Mouse (Mus musculus): ENCODE data around the gene Irgq. TPM values are rescaled to one million over a fixed set of nuclear protein-coding genes. Genes with fewer than 3 reads are reported as not detected.

The Irgq gene
- total and polyA plus RNA-seq, 2 experiments from 2014 or later: 23.9 to 119 TPM

DNA sequence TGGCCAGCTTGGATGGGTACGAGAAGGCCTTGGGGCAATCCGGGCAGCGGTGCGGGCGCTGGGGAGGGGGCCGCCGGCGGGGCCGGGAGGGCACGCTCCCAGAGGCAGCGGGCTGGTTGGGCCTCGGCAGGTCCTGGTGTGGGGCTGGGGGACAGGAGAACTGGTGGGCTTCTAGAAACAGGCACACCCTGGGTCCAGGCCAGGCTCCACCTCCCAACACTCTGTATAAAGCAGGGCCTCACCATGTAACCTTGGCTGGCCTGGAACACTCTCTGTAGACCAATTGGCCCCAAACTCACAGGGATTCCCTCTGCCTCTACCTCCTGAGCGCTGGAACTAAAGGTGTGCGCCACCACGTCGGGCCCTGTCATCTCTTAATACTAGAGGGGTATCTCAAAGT lies 55.5 kb downstream of the Irgq start:
- Histone ChIP-seq H3K9me3 (ENCODE audit: low read length) (no peaks in the 10 kb centered on the region), H3K4me3 (ENCODE audit: low read depth, low read length) (no peak overlapping the region), H3K9ac (replicated peaks; ENCODE audit: low read length, poor library complexity, severe bottlenecking) (no peak overlapping the region), H3K4me2 (ENCODE audit: low read depth, low read length, poor library complexity, severe bottlenecking) (peak overlapping the region; percentile 66), H3K36me3 (ENCODE audit: insufficient read depth, low read length) (0 out of 2 replicates have a peak, but pooled peaks cover 3% of the 10 kb centered on the region), H3K27me3 (ENCODE audit: insufficient read depth, low read length) (no peaks in the 10 kb centered on the region), H3K4me1 (ENCODE audit: insufficient read depth, low read length) (no peaks in the 10 kb centered on the region), H3K27ac (ENCODE audit: low read depth, low read length) (no peak overlapping the region)
- ATAC-seq (ENCODE audit: low FRiP score) (0 out of 2 replicates have a peak, but pooled peaks have one; percentile 2), DNase-seq (ENCODE audit: low spot score) (no peak)
- TF ChIP-seq CTCF (IDR thresholded peaks at IDR 0.05): no peak
- 52% methylated on average over 14 of the region's 16 CpGs for WGBS

DNA sequence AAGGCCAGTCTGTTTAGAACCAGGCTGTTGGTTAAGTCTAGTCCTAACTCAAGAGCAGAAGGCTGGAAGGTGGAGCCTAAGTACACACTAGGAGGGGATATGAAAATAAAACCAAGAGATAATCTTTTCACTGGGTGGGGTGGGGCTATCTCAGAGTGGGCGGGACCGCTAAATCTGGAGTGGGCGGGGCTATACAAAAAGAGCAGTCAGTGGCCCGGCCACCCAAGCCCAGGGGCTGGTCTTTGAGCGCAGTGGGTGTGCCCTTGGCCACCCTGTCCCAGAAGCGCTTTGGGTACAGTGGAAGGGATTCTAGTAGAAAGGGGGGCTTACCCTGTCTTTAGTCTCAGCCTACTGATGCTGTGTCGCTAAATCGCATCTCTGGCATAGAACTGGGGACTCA lies 56.3 kb downstream of the Irgq start:
- 8% methylated on average over 8 of the region's 8 CpGs for WGBS
- ATAC-seq (ENCODE audit: low FRiP score) (peak; percentile 61), DNase-seq (ENCODE audit: low spot score) (peak; percentile 44)
- Histone ChIP-seq H3K4me2 (ENCODE audit: low read depth, low read length, poor library complexity, severe bottlenecking) (peak overlapping the region; percentile 66), H3K27me3 (ENCODE audit: insufficient read depth, low read length) (no peaks in the 10 kb centered on the region), H3K4me3 (ENCODE audit: low read depth, low read length) (peak overlapping the region; percentile 64), H3K9ac (replicated peaks; ENCODE audit: low read length, poor library complexity, severe bottlenecking) (peak overlapping the region; percentile 90), H3K36me3 (ENCODE audit: insufficient read depth, low read length) (0 out of 2 replicates have a peak, but pooled peaks cover 3% of the 10 kb centered on the region), H3K4me1 (ENCODE audit: insufficient read depth, low read length) (no peaks in the 10 kb centered on the region), H3K9me3 (ENCODE audit: low read length) (no peaks in the 10 kb centered on the region), H3K27ac (ENCODE audit: low read depth, low read length) (peak overlapping the region; percentile 71; the same call in 1 of the 2 replicates)
- TF ChIP-seq CTCF (IDR thresholded peaks at IDR 0.05): no peak

- DNase-seq (ENCODE audit: low spot score) (peak; percentile 84), ATAC-seq (ENCODE audit: low FRiP score) (peak; percentile 83)
- peak within 1 kb of the TSS; percentile 66 for H3K4me2 ChIP-seq (ENCODE audit: low read depth, low read length, poor library complexity, severe bottlenecking)
- no peaks in the 10 kb centered on the region for H3K9me3 ChIP-seq (ENCODE audit: low read length)
- peak within 1 kb of the TSS; percentile 71 for H3K27ac ChIP-seq (ENCODE audit: low read depth, low read length)
- no peaks in the 10 kb centered on the region for H3K27me3 ChIP-seq (ENCODE audit: insufficient read depth, low read length)
- H3K4me3 ChIP-seq (ENCODE audit: low read depth, low read length): peak within 1 kb of the TSS; percentile 64
- WGBS: 5% methylated on average over 30 of the region's 30 CpGs
- H3K9ac ChIP-seq (replicated peaks; ENCODE audit: low read length, poor library complexity, severe bottlenecking): peak within 1 kb of the TSS; percentile 90
- TF ChIP-seq CTCF (IDR thresholded peaks at IDR 0.05): no peak
- H3K4me1 ChIP-seq (ENCODE audit: insufficient read depth, low read length): no peaks in the 10 kb centered on the region
- 0 out of 2 replicates have a peak, but pooled peaks cover 3% of the 10 kb centered on the region for H3K36me3 ChIP-seq (ENCODE audit: insufficient read depth, low read length)
Measured at GRCm38 (mm10) chr7:24587330-24588105, 57.0 kb downstream of the Irgq start, which contains the start of the genes Ethe1 and Zfp575. Gene Ethe1, plus strand, starts transcription at chr7:24587543. Gene Zfp575, minus strand, starts transcription at chr7:24587641.

Other genes starting within 250 kb of the Irgq start
- gene Zfp61, start 229.5 kb upstream of the Irgq start, total RNA-seq (2014; rRNA removed): 18.3 and 30.9 TPM in 2 replicates
- gene Zfp61, start 229.5 kb upstream of the Irgq start, polyA plus RNA-seq (2015; fragmentation: Nextera tagmentation; extraction: Ambion mirVana): 30.3 and 32.4 TPM in 2 replicates
- gene Zfp94, start 214.0 kb upstream of the Irgq start, total RNA-seq (2014; rRNA removed): 13.3 and 25.0 TPM in 2 replicates
- 17.4 and 22.9 TPM in 2 replicates for gene Zfp94, start 214.0 kb upstream of the Irgq start, polyA plus RNA-seq (2015; fragmentation: Nextera tagmentation; extraction: Ambion mirVana)
- not detected in 2 replicates for gene Tescl, start 196.8 kb upstream of the Irgq start, total RNA-seq (2014; rRNA removed)
- gene Tescl, start 196.8 kb upstream of the Irgq start, polyA plus RNA-seq (2015; fragmentation: Nextera tagmentation; extraction: Ambion mirVana): 0.19 TPM in 1 of 2 replicates, not detected in the other
- gene Lypd5, start 181.5 kb upstream of the Irgq start, total RNA-seq (2014; rRNA removed): 0.44 TPM in 1 of 2 replicates, not detected in the other
- gene Lypd5, start 181.5 kb upstream of the Irgq start, polyA plus RNA-seq (2015; fragmentation: Nextera tagmentation; extraction: Ambion mirVana): not detected in 2 replicates
- gene Kcnn4, start 160.4 kb upstream of the Irgq start, total RNA-seq (2014; rRNA removed): 0.27 and 2.5 TPM in 2 replicates
- gene Kcnn4, start 160.4 kb upstream of the Irgq start, polyA plus RNA-seq (2015; fragmentation: Nextera tagmentation; extraction: Ambion mirVana): 0.81 and 1.1 TPM in 2 replicates
- gene Smg9, start 131.1 kb upstream of the Irgq start, total RNA-seq (2014; rRNA removed): 34.2 and 50.0 TPM in 2 replicates
- 28.7 and 30.1 TPM in 2 replicates for gene Smg9, start 131.1 kb upstream of the Irgq start, polyA plus RNA-seq (2015; fragmentation: Nextera tagmentation; extraction: Ambion mirVana)
- gene Irgc1, start 78.4 kb upstream of the Irgq start, total RNA-seq (2014; rRNA removed): not detected in 2 replicates
- gene Irgc1, start 78.4 kb upstream of the Irgq start, polyA plus RNA-seq (2015; fragmentation: Nextera tagmentation; extraction: Ambion mirVana): not detected in 2 replicates
- gene Plaur, start 68.2 kb upstream of the Irgq start, total RNA-seq (2014; rRNA removed): 1.4 and 3.7 TPM in 2 replicates
- gene Plaur, start 68.2 kb upstream of the Irgq start, polyA plus RNA-seq (2015; fragmentation: Nextera tagmentation; extraction: Ambion mirVana): 0.93 and 1.1 TPM in 2 replicates
- gene Cadm4, start 48.7 kb upstream of the Irgq start, total RNA-seq (2014; rRNA removed): 342 and 354 TPM in 2 replicates
- 82.0 and 88.1 TPM in 2 replicates for gene Cadm4, start 48.7 kb upstream of the Irgq start, polyA plus RNA-seq (2015; fragmentation: Nextera tagmentation; extraction: Ambion mirVana)
- 209 and 214 TPM in 2 replicates for gene Zfp428, start 23.7 kb upstream of the Irgq start, total RNA-seq (2014; rRNA removed)
- gene Zfp428, start 23.7 kb upstream of the Irgq start, polyA plus RNA-seq (2015; fragmentation: Nextera tagmentation; extraction: Ambion mirVana): 297 and 314 TPM in 2 replicates
- gene AC161166.1, start 18.2 kb upstream of the Irgq start, total RNA-seq (2014; rRNA removed): not detected in 2 replicates
- gene AC161166.1, start 18.2 kb upstream of the Irgq start, polyA plus RNA-seq (2015; fragmentation: Nextera tagmentation; extraction: Ambion mirVana): 0.47 and 0.78 TPM in 2 replicates
- gene Pinlyp, start 15.4 kb downstream of the Irgq start, total RNA-seq (2014; rRNA removed): not detected in 2 replicates
- not detected in 2 replicates for gene Pinlyp, start 15.4 kb downstream of the Irgq start, polyA plus RNA-seq (2015; fragmentation: Nextera tagmentation; extraction: Ambion mirVana)
- 44.6 and 51.8 TPM in 2 replicates for gene Xrcc1, start 15.6 kb downstream of the Irgq start, total RNA-seq (2014; rRNA removed)
- 41.9 and 43.3 TPM in 2 replicates for gene Xrcc1, start 15.6 kb downstream of the Irgq start, polyA plus RNA-seq (2015; fragmentation: Nextera tagmentation; extraction: Ambion mirVana)
- gene Ethe1, start 56.9 kb downstream of the Irgq start, total RNA-seq (2014; rRNA removed): 32.2 and 33.4 TPM in 2 replicates
- 31.3 and 31.6 TPM in 2 replicates for gene Ethe1, start 56.9 kb downstream of the Irgq start, polyA plus RNA-seq (2015; fragmentation: Nextera tagmentation; extraction: Ambion mirVana)
- 2.3 and 3.2 TPM in 2 replicates for gene Zfp575, start 57.0 kb downstream of the Irgq start, total RNA-seq (2014; rRNA removed)
- 28.3 and 29.5 TPM in 2 replicates for gene Zfp575, start 57.0 kb downstream of the Irgq start, polyA plus RNA-seq (2015; fragmentation: Nextera tagmentation; extraction: Ambion mirVana)
- 0.11 and 0.14 TPM in 2 replicates for gene Phldb3, start 80.1 kb downstream of the Irgq start, total RNA-seq (2014; rRNA removed)
- not detected in 2 replicates for gene Phldb3, start 80.1 kb downstream of the Irgq start, polyA plus RNA-seq (2015; fragmentation: Nextera tagmentation; extraction: Ambion mirVana)
- gene Lypd3, start 105.9 kb downstream of the Irgq start, total RNA-seq (2014; rRNA removed): 0.99 and 1.5 TPM in 2 replicates
- gene Lypd3, start 105.9 kb downstream of the Irgq start, polyA plus RNA-seq (2015; fragmentation: Nextera tagmentation; extraction: Ambion mirVana): 1.8 and 2.2 TPM in 2 replicates
- not detected in 2 replicates for gene Tex101, start 146.0 kb downstream of the Irgq start, total RNA-seq (2014; rRNA removed)
- not detected in 2 replicates for gene Tex101, start 146.0 kb downstream of the Irgq start, polyA plus RNA-seq (2015; fragmentation: Nextera tagmentation; extraction: Ambion mirVana)
- gene BC049730, start 178.6 kb downstream of the Irgq start, total RNA-seq (2014; rRNA removed): not detected in 2 replicates
- not detected in 2 replicates for gene BC049730, start 178.6 kb downstream of the Irgq start, polyA plus RNA-seq (2015; fragmentation: Nextera tagmentation; extraction: Ambion mirVana)
- not detected in 2 replicates for gene Gm4763, start 196.2 kb downstream of the Irgq start, total RNA-seq (2014; rRNA removed)
- not detected in 2 replicates for gene Gm4763, start 196.2 kb downstream of the Irgq start, polyA plus RNA-seq (2015; fragmentation: Nextera tagmentation; extraction: Ambion mirVana)
- gene Cd177, start 229.6 kb downstream of the Irgq start, total RNA-seq (2014; rRNA removed): 0.16 and 1.0 TPM in 2 replicates
- gene Cd177, start 229.6 kb downstream of the Irgq start, polyA plus RNA-seq (2015; fragmentation: Nextera tagmentation; extraction: Ambion mirVana): 0.37 and 0.47 TPM in 2 replicates
- gene Ceacam10, start 246.5 kb downstream of the Irgq start, total RNA-seq (2014; rRNA removed): 0.33 TPM in 1 of 2 replicates, not detected in the other
- 0.43 and 0.63 TPM in 2 replicates for gene Ceacam10, start 246.5 kb downstream of the Irgq start, polyA plus RNA-seq (2015; fragmentation: Nextera tagmentation; extraction: Ambion mirVana)

Data from midbrain, postnatal 0 days (tissue).